Mouse (Mus musculus): Measurements from ENCODE around the gene Ccer2. TPM values are rescaled to one million over a fixed set of nuclear protein-coding genes. Genes with fewer than 3 reads are reported as not detected.

The Ccer2 gene
- polyA plus RNA-seq, 1 experiment from 2014 or later = not detected

DNA sequence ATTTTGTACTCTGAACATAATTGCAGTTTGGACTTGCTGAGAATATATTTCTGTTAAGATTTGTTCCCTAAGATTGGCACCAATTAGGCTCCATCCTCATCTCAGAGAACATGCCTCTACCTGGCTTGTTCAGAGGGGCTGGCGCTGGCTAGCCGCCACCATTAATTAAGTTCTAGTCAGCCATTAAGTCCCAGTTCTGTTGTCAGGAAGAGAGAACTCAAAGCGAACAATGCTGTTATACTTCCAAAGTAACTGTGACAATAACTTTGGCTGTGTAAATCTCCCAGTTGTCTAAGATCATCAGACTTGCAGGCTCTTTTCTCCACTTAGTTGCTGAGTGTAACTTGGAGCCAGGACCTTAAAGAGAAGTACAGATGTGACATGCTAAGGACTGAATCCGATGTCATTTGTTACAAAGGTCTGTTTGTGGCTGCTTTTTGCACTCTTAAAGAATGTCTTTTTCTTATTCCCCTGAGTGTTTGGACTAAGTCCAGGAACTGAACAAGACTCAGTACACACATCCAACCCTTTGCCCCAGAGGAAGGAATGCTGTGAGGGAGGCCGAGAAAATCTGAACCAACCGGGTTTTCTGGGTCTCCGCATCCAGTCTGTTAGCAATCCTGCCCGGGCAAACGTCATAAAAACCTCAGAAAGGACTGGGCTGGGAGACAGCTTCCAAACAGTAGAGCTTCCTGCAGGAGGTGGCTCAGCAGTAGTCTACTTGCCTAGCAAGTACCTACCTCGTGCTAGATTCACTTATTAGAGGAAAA is 46.1 kb downstream of the Ccer2 start:
- POLR2A ChIA-PET = interaction anchor here (0.6 to 1.2 kb wide), 2 partner anchors 18 to 28 kb away, joined by 3 read pairs; no protein-coding TSS in a partner anchor
- no peak for TF ChIP-seq CTCF (IDR thresholded peaks at IDR 0.05)
- in situ Hi-C loops (cut with MboI; ENCODE audit: low pct_unique_long_range_greater_than_20kb) = no loop called here
- H3K27me3 ChIP-seq = no peaks in the 10 kb centered on the region
- CTCF ChIA-PET = interaction anchor here (1.0 to 1.4 kb wide), 2 partner anchors 10 to 65 kb away, joined by 3 read pairs; no protein-coding TSS in a partner anchor
- ATAC-seq (peak; percentile 79), DNase-seq (ENCODE audit: low read depth, low spot score) (no peak)

DNA sequence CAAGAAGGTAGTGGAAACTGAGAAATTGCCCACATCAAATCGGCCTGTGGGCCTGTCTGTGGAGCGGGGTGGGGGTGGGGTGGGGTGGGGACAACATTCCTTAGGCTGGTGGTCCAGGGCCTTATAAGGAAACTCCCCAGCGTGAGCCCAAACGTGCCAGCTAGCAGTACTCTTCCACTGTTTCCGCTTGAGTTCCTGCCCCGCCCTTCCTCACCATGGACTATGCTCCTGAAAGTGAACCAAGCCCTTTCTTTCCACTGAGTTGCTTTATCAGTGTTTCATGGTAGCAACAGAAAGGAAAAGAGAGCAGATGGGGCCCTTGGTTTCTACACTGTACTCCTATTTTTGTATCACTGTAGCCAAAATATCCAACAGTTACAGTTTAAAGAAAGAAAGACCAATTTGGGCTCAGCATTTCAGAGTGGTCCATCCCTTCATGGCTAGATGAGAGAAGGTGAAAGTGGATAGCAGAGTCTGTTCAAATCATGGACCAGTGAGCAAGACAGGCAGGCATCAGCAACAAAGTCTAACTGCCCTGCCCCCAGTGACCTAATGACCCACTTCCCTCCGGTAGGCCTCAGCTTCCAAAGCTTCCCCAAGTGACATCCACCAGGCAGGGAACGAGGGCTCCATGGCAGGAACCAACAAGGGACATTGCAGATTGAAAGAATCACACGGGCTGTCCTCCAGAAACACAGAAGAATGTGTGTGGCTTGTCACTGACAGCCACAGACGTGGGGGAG is 47.0 kb downstream of the Ccer2 start:
- in situ Hi-C loops (cut with MboI; ENCODE audit: low pct_unique_long_range_greater_than_20kb) = no loop called here
- no peak for TF ChIP-seq CTCF (IDR thresholded peaks at IDR 0.05)
- DNase-seq (ENCODE audit: low read depth, low spot score) (no peak), ATAC-seq (no peak)
- POLR2A ChIA-PET = interaction anchor here (0.7 kb wide), 1 partner anchor 14 kb away, joined by 3 read pairs; no protein-coding TSS in a partner anchor
- CTCF ChIA-PET = interaction anchor here (1.0 to 1.4 kb wide), 3 partner anchors 9 to 64 kb away, joined by 3 read pairs; no protein-coding TSS in a partner anchor
- no peaks in the 10 kb centered on the region for H3K27me3 ChIP-seq

DNA sequence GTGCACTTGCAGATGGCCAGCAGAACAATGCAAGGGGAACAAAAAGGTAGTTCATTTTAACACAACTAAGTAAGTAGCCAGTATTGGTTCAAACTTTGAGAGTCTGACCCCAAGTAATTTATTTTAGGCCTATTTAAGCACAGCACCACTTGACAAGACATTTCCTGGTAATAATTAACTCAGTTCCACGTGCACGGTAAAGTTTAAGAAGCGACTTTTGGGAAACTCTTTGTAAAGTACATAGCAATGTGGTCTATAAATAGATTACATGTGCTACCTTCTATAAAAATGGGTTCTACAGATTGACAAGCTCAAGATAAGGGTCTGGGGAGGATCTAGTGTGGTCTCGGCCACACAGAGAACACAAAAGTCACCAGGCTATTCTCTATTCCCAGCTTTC is 47.8 kb downstream of the Ccer2 start:
- POLR2A ChIA-PET = interaction anchor here (0.6 to 0.7 kb wide), 3 partner anchors 15 to 97 kb away, joined by 3 read pairs; no protein-coding TSS in a partner anchor
- CTCF ChIA-PET = interaction anchor here (1.3 kb wide), 1 partner anchor 17 kb away, joined by 3 read pairs; no protein-coding TSS in a partner anchor
- TF ChIP-seq CTCF (IDR thresholded peaks at IDR 0.05) = no peak
- ATAC-seq = no peak
- H3K27me3 ChIP-seq = no peaks in the 10 kb centered on the region
- DNase-seq (ENCODE audit: low read depth, low spot score) = no peak
- in situ Hi-C loops (cut with MboI; ENCODE audit: low pct_unique_long_range_greater_than_20kb) = no loop called here

DNA sequence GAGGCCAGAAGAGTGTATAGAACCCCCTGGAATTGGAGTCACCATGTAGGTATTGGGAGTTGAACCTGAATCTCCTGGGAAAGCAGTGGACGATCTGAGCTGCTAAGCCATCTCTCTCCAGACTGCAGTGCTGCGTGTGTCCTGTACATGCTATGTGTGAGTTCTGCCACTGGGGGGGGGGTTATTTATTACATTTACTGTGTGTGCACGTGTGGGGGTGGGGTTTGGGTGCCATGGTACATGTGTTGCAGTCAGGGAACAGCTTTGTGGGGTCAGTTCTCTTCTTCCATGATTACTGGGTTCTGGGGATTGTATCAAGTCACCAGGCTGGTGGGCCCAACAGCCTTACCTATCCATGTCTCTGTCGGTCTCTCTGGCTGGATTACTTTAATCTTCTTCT is 50.9 kb downstream of the Ccer2 start:
- ChIA-PET CTCF (no interaction called here), POLR2A (interaction anchor here (0.6 kb wide), 1 partner anchor 147 kb away, joined by 4 read pairs; no protein-coding TSS in a partner anchor)
- no peak for DNase-seq (ENCODE audit: low read depth, low spot score)
- in situ Hi-C loops (cut with MboI; ENCODE audit: low pct_unique_long_range_greater_than_20kb) = no loop called here
- TF ChIP-seq CTCF (IDR thresholded peaks at IDR 0.05) = no peak
- ATAC-seq = no peak
- H3K27me3 ChIP-seq = no peaks in the 10 kb centered on the region

DNA sequence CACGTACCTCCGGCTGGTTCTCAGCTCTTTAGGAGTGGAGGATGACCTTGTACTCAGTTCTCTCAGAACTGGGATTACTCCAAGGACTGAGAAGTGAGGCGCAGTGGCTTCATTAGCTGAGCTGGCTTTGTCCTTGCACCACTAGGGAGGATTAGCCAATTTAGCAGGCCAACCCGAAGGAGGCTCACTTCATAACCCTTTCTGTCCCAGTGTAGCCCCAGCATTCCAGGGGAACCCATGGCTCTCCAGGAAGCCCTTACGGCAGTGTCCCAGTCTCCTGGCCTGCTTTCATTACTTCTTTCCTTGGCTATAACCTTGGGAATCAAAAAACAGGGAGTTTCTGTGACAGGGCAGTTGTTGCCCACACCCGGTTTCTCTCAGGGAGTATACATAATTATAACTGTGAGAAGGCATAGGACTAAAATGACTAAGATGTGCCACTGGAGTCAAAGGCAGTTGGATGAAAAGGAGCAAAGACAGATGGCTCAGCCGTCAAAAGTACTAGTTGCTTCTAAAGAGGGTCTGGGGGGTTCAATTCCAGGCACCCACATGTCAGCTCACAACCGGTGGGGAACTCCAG is 51.8 kb downstream of the Ccer2 start:
- H3K27me3 ChIP-seq = no peaks in the 10 kb centered on the region
- POLR2A ChIA-PET = interaction anchor here (1.6 kb wide), 1 partner anchor 10 kb away, joined by 5 read pairs; no protein-coding TSS in a partner anchor
- no peak for DNase-seq (ENCODE audit: low read depth, low spot score)
- TF ChIP-seq CTCF (IDR thresholded peaks at IDR 0.05) = no peak
- ATAC-seq = no peak
- CTCF ChIA-PET = interaction anchor here (1.0 to 2.0 kb wide), 2 partner anchors 11 to 59 kb away, joined by 4 to 6 read pairs; no protein-coding TSS in a partner anchor
- in situ Hi-C loops (cut with MboI; ENCODE audit: low pct_unique_long_range_greater_than_20kb) = no loop called here

DNA sequence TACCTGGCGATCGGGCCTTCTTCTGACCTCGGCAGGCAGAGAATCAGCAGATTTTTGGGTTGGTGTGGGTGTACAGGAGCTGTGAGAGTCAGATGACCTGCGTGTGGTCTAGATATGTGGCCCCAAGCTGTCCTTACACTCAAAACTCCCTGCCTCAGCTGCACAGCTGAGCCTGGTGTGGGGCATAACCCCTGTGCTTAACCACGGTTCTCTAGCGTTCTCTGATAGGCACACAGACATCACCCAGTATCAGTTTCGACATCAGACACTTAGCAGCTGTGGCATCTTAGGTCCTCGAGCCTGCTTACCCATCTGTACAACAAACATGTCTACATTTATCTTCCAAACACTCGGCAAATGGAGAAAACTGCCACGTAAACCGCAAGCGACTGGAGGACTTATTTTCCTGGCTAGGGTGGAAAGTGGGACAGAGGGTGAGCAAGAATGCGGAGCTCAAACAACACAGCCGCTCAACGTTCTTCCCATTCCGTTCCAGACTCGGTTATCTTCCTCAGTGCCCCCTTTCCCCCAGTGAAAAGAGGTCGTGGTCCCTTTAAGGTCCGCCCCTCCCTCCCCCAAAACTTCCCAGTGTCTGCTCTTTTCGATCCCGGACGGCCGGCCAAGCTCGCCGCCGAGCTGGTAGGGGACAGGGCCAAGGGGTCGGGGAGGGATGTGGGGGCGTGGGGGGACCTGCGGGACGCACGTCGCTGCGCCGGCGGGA is 52.4 kb downstream of the Ccer2 start, which contains the start of gene Hnrnpl:
Hnrnpl (plus strand) TSS at position 321 of the 721 bp plus-strand sequence.
- ChIA-PET POLR2A (interaction anchor here (1.4 to 1.9 kb wide), 3 partner anchors 9 to 16 kb away, joined by 3 to 9 read pairs (median 5); no protein-coding TSS in a partner anchor), CTCF (interaction anchor here (1.0 to 2.0 kb wide), 2 partner anchors 11 to 59 kb away, joined by 4 to 6 read pairs; no protein-coding TSS in a partner anchor)
- no peak for ATAC-seq
- DNase-seq (ENCODE audit: low read depth, low spot score) = no peak
- no peak for TF ChIP-seq CTCF (IDR thresholded peaks at IDR 0.05)
- H3K27me3 ChIP-seq = no peaks in the 10 kb centered on the region
- in situ Hi-C loops (cut with MboI; ENCODE audit: low pct_unique_long_range_greater_than_20kb) = no loop called here

Other genes starting within 250 kb of the Ccer2 start
- not detected for gene Ifnl2, start 245.7 kb upstream of the Ccer2 start, polyA plus RNA-seq (2021)
- not detected for gene Ifnl3, start 233.3 kb upstream of the Ccer2 start, polyA plus RNA-seq (2021)
- not detected for gene Sycn, start 215.3 kb upstream of the Ccer2 start, polyA plus RNA-seq (2021)
- gene Nccrp1, start 208.9 kb upstream of the Ccer2 start, polyA plus RNA-seq (2021) = not detected
- gene Samd4b, start 158.0 kb upstream of the Ccer2 start, polyA plus RNA-seq (2021) = 79.6 TPM
- 49.3 TPM for gene Pak4, start 158.0 kb upstream of the Ccer2 start, polyA plus RNA-seq (2021)
- not detected for gene Acp7, start 124.8 kb upstream of the Ccer2 start, polyA plus RNA-seq (2021)
- gene Fbxo27, start 63.3 kb upstream of the Ccer2 start, polyA plus RNA-seq (2021) = not detected
- 5.9 TPM for gene Fbxo17, start 39.4 kb upstream of the Ccer2 start, polyA plus RNA-seq (2021)
- 65.8 TPM for gene Mrps12, start 14.4 kb upstream of the Ccer2 start, polyA plus RNA-seq (2021)
- 14.8 TPM for gene Sars2, start 14.2 kb upstream of the Ccer2 start, polyA plus RNA-seq (2021)
- gene Sirt2, start 10.6 kb downstream of the Ccer2 start, polyA plus RNA-seq (2021) = 103 TPM
- 37.2 TPM for gene Nfkbib, start 11.3 kb downstream of the Ccer2 start, polyA plus RNA-seq (2021)
- 2.6 TPM for gene Rinl, start 32.8 kb downstream of the Ccer2 start, polyA plus RNA-seq (2021)
- gene Hnrnpl, start 52.4 kb downstream of the Ccer2 start, polyA plus RNA-seq (2021) = 309 TPM
- gene Ech1, start 69.0 kb downstream of the Ccer2 start, polyA plus RNA-seq (2021) = 208 TPM
- gene Lgals4, start 77.7 kb downstream of the Ccer2 start, polyA plus RNA-seq (2021) = 4.1 TPM
- 0.74 TPM for gene Lgals7, start 107.7 kb downstream of the Ccer2 start, polyA plus RNA-seq (2021)
- gene Capn12, start 125.2 kb downstream of the Ccer2 start, polyA plus RNA-seq (2021) = 0.06 TPM
- gene Actn4, start 206.2 kb downstream of the Ccer2 start, polyA plus RNA-seq (2021) = 485 TPM
- 328 TPM for gene Eif3k, start 225.7 kb downstream of the Ccer2 start, polyA plus RNA-seq (2021)
- 4.7 TPM for gene Map4k1, start 225.9 kb downstream of the Ccer2 start, polyA plus RNA-seq (2021)